Mouse (Mus musculus) layer of hippocampus, adult 9-10 months (tissue): ENCODE measurements around the gene Lingo2.
A peak's percentile ranks its signal among the peaks of the same experiment; 100 is the strongest.
"Not testable (repeated sequence)": the region's sequence is repeated elsewhere in the genome, so short reads cannot be mapped to it uniquely, and the experiment has no call there.

Source experiments
- DNase-seq: peaks from one replicate; pipeline ENCODE4 v3.0.0; 2022; ENCODE audit warnings: low spot score

Lingo2 gene

DNA sequence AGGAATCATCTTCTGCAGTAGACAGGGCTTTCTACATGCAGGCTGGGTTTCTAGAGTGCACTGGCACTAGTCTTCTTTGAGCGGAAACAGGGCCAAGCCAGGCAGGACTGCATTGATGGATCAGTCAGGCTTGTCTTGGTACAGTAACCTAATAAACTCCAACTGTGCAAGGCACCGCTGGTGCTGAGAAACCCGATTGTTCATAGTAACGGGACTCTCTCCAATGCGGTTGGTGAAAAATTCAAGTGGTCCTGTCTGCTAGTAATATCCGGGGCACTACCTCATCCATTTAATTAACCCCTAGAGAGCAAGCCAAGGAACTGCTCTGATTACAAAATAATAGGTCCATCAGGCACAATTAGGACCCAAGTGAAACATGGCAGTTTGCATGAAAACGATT, 1106.4 kb downstream of the Lingo2 start:
- DNase-seq, result no peak

DNA sequence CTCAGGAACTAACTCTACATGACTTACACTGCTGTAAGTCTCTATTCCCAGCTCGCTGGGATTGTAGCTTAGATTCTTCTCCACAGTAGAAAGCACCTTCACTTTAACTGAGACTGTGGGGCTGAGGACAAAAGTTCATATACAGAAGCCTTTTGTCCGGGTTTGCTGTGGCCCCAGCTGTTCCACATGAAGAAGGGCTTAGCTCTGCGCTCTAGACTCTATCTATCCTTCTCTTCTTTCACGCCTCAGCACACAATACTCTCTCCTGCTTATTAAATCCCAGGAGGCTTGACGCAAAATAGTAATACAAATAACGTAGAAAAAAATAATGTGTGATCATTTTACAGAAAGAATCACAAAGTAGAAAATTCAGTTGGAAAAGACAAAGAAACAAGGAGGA, 1107.0 kb downstream of the Lingo2 start:
- no peak for DNase-seq

DNA sequence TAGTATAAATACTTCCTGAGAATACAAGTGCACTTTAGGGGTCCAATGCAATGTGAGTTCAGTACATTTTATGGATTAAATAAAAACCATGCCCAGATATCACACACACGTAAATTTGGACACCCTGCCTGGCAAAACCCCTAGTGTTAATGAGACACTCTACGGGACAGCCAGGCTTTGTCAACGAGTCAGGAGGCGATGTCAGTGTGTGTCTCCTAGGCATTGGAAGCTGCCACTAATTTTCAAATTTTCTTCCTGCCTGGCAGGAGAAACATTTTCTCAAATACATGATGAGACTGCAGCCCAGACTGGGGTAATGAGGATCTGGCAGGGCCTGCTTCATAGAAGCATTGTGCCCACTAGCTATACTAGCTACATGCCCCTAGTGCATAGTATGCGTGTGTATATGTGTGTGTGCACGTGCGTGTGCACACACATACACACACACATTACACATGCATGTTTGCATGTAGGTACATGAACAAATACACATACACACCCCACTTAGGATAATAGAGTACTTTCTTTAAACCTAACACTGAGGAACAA, 1128.2 kb downstream of the Lingo2 start:
- DNase-seq, result no peak

DNA sequence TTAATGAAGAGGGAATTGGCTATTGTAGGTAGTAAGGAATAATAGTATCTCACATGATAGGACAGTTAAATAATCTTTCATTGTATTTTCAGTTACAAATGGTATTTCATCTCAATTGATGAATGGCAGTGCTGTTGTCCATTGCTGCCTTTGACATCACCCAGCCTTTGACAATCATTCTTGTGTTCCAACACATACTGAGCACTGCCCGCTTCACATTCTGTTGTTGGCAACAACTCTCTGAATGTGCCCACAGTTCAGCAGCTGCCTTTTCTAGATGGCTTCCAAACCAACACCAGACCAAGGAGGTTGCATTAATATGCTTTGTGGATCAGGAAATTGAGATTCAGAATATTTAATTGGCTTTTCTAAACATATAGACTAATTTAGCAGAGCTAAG, 1130.8 kb downstream of the Lingo2 start:
- peak; percentile 39 for DNase-seq

DNA sequence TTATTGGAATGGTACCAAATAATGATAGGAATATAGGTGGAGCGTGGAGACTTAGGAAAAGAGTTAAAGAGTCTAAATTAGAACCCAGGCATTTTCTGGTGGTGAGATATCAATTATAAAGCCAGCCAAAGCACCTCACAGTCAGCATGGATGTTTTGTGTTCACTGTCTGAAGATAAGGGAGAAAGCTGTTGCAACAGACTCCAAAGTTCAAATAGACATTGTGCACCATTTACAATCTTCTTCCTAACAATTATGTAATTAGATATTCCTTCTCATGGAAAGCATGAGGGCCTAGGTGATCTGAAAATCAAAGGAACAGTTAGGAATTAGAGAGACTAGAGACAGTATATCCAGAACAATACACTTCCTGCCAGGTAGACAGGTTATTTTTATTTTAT, 1136.8 kb downstream of the Lingo2 start:
- no peak for DNase-seq

DNA sequence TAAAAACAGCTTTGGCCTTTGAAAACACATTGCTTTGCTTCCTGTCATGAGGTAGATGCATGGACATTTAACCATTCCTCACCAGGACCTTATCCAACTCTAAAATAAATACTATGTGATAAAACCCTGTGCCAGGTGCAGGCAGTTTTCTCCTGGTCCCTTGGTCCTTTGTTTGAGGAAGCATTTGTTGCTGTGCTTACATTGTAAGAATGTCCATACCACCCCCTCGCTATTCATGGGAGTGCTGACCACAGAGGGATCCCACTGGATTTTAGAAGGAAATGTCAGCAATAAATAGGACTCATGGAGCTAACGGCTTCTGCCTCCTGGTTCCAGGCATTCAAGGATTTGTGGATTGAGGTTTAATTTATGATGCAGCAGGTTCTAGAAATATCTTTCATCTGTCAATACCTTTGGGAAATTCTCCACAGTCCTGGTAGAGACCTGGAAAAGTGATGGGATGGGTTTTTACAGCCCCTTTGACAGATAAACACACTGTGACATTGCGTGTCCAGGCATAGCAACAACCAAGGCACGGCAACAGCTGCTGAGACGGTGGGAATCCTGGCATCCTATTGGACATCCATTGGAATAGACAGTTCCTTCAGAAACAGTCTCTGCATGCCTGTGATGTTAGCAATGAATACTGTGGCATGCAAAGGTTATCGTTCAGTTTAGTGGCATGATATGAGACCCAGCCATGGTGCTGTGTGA, 1143.9 kb downstream of the Lingo2 start:
- no peak for DNase-seq

DNA sequence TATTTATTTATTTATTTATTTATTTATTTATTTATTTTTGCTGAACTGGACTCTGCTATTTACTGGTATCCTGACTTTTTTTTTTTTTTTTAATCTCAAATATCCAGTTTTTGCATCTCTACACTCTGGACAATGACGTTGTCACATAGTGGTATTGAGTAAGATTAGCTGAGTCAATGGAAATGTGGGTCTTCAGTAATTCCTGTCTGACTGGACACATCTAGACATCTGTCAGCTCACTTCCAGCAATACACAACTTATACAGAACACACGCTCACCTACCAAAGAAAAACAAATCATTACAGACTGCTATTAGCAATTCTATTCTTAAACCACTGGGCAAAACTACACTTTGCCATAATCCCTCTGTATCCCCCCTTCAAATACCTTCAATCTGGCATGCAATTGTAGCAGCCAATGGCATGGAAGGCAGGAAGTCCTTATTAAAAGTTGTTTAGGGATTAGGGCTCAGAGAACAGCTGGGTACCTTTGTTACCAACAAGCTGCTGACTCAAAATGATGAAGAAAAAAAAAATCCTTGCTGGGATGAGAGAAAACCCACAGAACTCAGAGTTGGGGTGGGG, 1144.6 kb downstream of the Lingo2 start:
- no peak for DNase-seq

DNA sequence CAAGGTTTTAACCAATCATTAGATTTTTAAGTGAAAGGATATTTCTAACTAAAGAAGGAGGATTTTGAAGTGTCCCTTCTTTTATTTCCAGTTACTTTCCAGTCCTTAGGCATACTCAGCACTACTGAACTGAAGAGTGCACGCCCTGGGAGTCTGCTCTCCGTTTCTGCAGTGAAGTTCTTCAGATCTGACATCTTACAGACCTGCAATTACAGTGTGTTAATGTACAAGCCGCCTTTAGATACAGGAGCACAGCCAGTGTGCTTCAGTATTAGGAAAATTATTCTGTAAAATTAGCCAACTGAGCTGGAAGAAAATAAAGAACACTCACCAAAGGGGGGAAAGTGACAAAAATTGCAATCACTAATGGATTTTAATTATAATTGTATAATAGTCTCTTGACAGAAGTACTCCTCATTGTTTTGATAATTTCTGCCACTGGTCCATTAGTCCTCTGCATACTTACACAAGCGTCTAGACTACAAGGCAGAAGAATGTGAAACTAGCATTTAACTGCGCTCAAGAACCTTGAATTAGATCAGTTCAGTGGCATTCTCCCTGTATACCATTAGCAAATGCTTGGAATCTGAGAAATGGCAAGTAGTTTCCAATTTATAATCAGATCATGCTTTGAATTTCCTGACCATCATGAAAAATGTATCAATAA, 1167.2 kb downstream of the Lingo2 start:
- DNase-seq, result no peak

DNA sequence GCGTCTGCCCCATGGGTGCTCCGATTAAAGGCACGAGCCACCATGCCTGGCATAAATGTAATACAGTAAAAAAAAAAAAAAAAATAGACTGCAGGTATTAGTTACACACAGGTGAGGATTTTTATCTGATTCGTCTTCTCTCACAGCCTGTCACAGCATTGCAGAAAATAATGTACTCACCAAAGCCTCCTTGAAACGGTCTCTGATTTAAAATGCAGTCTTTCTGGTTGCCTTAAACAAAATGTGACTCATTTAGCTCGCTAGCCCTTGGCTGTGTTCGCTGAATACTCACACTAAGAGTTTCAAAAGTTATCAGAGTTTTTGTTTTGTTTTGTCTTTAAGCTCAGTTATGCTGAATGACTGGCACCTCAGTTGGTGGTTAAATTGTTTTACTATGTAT, 1180.7 kb downstream of the Lingo2 start:
- DNase-seq, result no peak

DNA sequence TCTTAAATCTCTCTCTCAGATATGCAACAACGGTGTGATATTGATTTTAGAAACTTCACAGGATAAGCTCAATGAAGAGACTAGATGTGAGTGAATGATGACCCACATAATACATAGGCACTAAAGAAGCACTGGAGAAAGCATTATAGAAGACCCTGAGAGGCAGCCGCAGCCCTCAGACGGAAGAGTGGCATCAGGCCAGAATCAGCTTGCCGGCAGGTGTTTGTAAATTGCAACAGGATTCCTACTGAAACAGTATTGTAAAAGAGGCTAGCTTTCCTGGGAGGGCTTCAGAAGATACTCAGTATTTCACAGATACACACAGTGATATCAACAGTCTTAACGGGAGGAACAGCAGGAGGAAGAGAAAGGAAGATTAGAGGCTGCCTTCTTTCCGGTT, 1184.6 kb downstream of the Lingo2 start:
- no peak for DNase-seq

DNA sequence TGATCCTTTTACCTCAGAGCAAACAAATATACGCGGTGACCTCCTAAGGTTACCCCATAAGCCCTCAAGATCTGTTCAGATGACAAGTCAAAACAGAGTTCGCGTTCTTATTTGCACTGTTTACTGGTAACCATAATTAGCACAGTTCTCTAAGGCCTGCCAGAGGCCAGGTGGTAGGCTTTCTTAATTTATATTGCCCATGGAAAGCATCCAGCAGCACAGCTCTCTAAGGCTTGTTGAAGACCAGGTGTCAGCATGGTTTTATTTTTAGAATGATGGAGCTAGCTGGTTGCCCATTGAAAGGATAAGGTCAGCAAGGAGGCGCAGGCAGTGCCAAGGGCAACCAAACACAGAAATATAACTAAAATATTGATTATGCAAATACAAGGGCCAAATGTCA, 1190.4 kb downstream of the Lingo2 start:
- DNase-seq, result no peak

DNA sequence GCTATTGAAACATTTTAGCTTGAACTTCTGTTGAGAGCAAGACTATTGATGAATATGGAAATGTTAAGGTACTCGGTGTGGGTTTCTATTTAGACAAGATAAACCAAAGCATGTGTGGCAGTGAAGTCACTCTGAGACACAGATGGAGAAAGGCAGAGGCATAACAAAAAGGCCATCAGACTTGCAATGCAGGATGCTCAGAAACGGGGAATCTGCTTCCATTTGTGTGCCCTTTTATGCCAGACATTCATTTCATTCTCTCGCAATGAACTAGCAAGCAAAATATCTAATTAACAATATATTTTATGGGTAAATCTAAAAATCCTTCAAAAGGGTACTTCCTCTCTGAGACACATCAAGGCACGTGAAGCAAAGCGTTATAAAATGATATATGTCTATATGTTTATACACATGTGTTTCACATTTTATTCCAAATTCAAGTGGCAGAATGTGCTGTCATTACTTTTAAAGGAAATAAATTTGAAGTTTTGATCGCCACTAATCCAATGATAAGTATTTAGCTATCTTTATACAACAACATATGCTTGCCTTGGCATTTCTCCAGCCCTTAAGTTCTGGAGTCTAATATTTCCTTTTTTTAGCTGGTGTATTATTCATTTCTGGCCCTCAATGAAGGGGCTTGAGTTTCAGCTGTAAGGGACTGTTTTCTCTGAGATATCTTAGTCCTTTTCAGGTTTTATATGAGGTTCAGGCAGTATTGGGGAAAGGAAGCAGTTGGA, 1199.3 kb downstream of the Lingo2 start:
- no peak for DNase-seq

DNA sequence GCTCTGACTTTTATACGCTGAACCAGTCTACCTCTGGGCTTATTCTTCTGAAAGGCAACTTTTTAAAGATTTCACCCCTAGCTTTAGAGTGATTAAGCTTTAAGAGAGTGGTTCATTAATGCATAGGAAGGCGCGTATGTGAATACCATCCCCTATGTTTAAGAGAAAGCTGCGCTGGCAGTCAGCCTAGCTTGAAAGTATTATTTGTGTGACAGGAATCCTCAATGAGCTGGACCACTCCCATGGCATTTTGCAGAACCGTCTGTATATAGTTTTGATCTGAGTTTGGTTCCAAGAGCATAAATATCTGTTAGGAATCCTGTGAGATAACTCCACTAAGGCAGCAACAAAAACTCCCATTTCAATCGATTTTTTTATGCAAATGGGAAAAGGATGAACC, 1204.9 kb downstream of the Lingo2 start:
- DNase-seq, result no peak

DNA sequence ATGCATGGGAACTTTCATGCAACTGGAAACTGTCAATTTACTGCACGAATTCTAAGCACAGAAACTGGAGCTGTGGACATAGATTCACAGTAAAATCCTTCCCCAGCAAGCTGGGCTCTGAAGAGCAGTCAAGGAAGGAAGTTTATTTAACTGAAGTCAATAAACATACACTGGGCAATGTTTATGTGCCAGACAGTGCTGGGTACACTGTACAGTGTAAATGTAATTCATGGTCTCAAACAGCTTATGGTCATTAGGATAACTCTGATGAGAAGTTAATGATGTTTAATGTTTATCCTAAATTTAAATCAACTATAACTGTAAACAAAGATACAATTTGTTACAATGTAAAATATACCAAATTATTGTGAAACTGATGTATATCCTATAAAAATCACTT, 1226.8 kb downstream of the Lingo2 start:
- DNase-seq, result no peak

DNA sequence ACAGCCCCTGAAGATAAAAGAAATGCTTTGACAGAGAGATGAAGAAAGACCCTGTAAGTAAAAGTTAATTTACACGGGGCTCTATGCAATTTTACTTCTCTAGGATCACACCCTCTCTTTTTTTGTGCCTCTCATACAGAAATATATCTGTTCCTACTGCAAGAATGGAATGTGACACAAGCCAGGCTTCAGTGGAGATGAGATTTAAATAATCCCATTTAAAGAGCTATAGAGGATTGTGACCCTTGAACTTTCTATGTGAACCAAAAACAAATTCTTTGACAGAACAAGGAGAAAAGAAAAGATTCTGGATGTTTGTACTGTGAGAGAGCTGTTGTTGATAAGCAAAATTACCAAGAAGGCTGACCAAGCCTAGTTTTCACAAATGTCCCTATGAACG, 1247.4 kb downstream of the Lingo2 start:
- DNase-seq, result no peak

DNA sequence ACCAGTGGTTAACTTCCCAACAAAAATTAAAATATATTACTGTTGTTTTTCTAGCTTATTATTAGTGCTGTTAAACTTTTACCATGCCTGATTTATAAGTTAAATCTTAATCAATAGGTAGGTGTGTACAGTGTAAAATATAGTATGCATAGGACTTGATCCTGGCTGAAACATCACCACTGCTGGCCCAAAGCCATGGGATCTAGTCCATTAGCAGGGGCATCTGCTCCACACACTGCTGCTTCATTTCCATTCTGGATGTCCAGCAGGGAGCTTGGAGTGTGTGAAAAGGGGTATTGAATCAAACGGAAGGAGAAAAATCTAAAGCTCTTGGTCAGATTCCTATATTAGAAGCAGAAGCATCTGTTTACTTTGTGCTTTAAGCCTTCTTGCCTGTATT, 1248.9 kb downstream of the Lingo2 start:
- no peak for DNase-seq

DNA sequence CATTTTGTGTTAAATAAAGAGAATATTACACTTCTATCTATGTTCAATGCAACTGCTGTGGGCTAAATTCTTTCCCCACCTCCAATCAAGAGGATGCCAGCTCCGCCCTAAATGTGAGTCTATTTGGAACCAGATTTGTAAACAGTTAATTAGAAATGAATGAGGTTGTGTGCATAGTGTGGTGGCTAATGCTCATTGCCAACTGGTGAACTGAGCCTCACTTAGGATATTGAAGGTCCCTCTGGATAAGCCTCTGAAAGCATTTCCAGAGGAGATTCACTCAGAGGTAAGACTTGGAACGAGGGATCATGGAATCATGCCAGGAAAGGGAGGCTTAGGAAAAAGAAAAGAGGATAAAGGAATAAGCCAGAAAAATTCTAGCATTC, 1256.4 kb downstream of the Lingo2 start:
- DNase-seq, result no peak

DNA sequence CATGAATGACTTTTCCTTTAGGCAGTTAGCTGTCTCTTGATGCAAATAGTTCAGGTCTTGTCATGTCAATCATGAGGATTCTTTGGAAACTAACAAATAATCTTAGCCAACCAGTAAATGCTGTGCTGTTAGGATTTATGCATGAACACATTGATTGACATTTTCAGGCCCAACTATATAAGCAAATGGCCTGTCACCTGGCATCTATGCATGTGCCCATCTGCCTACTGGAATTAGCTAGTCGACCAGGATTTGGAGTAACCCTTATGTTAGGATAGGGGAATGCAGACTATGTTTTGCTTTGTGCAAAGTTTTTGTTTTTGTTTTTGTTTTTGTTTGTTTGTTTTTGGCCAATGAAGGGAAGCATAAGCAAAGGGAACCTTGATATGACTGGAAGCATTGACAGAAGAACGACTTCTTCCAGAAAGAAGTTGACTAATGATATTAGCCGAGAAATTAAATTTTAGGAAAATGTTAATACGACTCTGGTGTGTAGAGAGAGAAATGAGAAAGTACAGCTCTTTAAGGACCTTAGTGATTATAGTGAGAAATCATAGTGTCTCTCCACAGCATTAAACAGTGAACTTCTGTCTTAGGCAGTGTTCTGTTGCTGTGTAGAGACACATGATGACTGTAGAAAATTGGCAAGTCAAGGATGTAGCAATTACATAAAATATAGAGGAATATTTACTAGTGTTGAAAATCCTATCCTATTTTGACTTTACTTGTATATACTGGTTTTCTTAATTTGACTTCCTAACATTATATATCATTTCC, 1257.0 kb downstream of the Lingo2 start:
- DNase-seq, result no peak

DNA sequence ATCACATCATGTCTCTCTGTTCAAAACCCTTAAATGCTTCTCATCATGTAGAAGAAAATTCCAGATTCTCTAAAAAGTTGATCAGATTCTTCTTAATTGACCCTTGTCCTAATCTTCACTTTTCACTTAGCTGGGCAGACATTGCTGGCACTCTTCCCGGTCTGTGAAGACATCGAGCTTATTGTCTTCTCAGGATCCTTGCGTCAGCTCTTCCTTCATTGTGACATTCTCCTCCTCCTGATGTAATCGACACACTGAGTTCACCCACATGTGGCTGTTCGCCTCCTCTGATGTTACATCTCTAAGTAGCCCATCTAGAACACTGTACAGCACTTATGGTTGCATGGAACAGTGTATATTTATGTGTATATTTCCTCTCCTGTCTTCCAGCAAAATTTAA, 1261.0 kb downstream of the Lingo2 start:
- DNase-seq, result no peak

DNA sequence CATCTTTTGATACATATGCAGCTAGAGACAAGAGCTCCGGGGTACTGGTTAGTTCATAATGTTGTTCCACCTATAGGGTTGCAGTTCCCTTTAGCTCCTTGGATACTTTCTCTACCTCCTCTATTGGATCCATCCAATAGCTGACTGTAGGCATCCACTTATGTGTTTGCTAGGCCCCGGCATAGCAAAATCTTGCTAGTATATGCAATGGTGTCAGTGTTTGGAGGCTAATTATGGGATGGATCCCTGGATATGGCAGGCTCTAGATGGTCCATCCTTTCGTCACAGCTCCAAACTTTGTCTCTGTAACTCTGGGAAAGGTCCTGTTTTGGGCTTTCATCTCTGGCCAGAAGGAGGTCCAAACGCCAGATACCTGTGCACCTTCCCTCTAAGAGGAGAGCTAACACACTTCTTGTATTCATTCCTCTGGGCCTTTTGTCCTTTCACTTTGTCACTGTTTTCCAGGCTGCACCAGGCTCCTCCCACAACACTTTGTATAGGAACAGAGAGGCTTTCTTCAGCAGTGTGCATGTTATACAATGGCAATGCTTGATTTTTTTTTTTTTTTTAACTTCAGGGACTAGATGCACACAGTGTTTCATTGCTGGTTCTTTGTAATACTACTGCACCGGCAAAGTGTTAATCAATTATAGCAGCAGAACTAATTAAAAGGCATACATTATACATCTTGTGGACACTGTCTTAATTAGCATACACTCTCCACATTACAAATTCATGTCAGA, 1262.9 kb downstream of the Lingo2 start:
- DNase-seq, result not testable (repeated sequence)
